Mouse (Mus musculus) liver, embryonic 15.5 days (tissue): ENCODE data around the gene Zcchc7. TPM values are rescaled to one million over a fixed set of nuclear protein-coding genes. Genes with fewer than 3 reads are reported as not detected.
A peak's percentile ranks its signal among the peaks of the same experiment; 100 is the strongest.

Source experiments
- ATAC-seq: fragments of 200-750 bp; cut with Nextera tagmentation; 2 replicates; pipeline ENCODE4 v1.8.0; 2017; ENCODE audit warnings: moderate number of reproducible peaks, mild to moderate bottlenecking, moderate library complexity; ENCODE audit not compliant: insufficient read depth
- H3K27ac ChIP-seq: fragments of 300-500 bp; sonication (generic); replicated peaks from 2 replicates; pipeline ENCODE4 v1.5.1; 2015; ENCODE audit warnings: mild to moderate bottlenecking, inconsistent platforms
- H3K27me3 ChIP-seq: fragments of 300-500 bp; sonication (generic); 2 replicates; pipeline ENCODE4 v1.6.1; 2015; ENCODE audit warnings: mild to moderate bottlenecking, inconsistent platforms
- H3K36me3 ChIP-seq: fragments of 300-500 bp; sonication (generic); replicated peaks from 2 replicates; pipeline ENCODE4 v1.6.1; 2015; ENCODE audit warnings: moderate library complexity, mild to moderate bottlenecking, inconsistent platforms
- H3K4me1 ChIP-seq: fragments of 300-500 bp; sonication (generic); replicated peaks from 2 replicates; pipeline ENCODE4 v1.6.1; 2015; ENCODE audit warnings: inconsistent platforms
- H3K4me2 ChIP-seq: fragments of 300-500 bp; sonication (generic); 2 replicates; pipeline ENCODE4 v1.6.1; 2015; ENCODE audit warnings: moderate library complexity, mild to moderate bottlenecking, inconsistent platforms
- H3K4me3 ChIP-seq: fragments of 300-500 bp; sonication (generic); replicated peaks from 2 replicates; pipeline ENCODE4 v1.5.1; 2015; ENCODE audit warnings: mild to moderate bottlenecking, inconsistent platforms
- H3K9ac ChIP-seq: fragments of 300-500 bp; sonication (generic); 2 replicates; pipeline ENCODE4 v1.6.1; 2015; ENCODE audit warnings: moderate library complexity, mild to moderate bottlenecking, inconsistent platforms
- H3K9me3 ChIP-seq: fragments of 300-500 bp; sonication (generic); replicated peaks from 2 replicates; pipeline ENCODE4 v1.6.1; 2016; ENCODE audit warnings: inconsistent platforms
- WGBS: fragments of 180-500 bp; shearing (Covaris S2); methylation state at CpG from one replicate; pipeline ENCODE4 v1.1.7; 2015; ENCODE audit warnings: mixed read lengths; ENCODE audit not compliant: insufficient replicate concordance; 5-methylcytosine and 5-hydroxymethylcytosine counted together
- polyA plus RNA-seq: library from polyadenylated mRNA; unstranded; fragments of >200 nt; fragmentation: Nextera tagmentation; extraction: Ambion mirVana; gene quantifications from 2 replicates; pipeline ENCODE4 v1.2.1, GENCODE M21; 2015

Zcchc7 gene
- 11.5 and 13.0 TPM in 2 replicates for polyA plus RNA-seq

DNA sequence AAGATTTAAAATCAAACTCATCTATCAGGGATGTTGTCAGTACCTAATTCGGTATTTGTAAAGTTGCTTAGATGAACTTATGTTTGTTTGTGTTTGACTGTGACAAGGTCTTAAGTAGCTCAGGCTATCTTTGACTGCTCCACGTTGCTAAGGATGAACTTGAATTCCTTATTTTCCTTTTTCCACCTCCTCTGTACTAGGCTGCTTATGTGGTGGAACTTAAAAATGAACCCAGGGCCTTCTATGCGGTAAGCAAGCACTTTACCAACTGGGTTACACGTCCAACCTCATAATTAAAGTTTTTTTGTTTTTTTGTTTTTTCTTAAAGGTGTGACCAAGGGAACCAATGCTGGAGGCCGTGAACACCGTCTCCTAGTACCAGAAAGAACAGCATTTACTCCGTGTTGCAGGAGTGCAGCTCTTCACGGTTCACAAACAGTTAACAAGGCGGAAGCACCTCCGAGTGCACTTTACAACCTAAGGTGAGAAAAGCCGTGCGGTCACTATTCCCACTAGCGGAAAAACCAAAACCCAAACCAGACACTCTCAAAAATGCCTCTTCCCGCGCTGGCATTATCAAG, at the start of gene Zcchc7:
Gene Zcchc7, plus strand, starts transcription at position 325 of the 581 bp plus-strand sequence.
- ATAC-seq: peak; percentile 20
- peak within 1 kb of the TSS; percentile 87 for H3K27ac ChIP-seq
- peak within 1 kb of the TSS; percentile 76 for H3K9ac ChIP-seq
- WGBS: 4% methylated on average over 15 of the region's 15 CpGs
- H3K4me3 ChIP-seq: peak within 1 kb of the TSS; percentile 74
- H3K4me2 ChIP-seq: peak within 1 kb of the TSS; percentile 85
- H3K4me1 ChIP-seq: peaks cover 14% of the 10 kb centered on the region
- H3K27me3 ChIP-seq: 0 out of 2 replicates have a peak, but pooled peaks cover 2% of the 10 kb centered on the region
- H3K36me3 ChIP-seq: no peaks in the 10 kb centered on the region
- H3K9me3 ChIP-seq: no peaks in the 10 kb centered on the region

DNA sequence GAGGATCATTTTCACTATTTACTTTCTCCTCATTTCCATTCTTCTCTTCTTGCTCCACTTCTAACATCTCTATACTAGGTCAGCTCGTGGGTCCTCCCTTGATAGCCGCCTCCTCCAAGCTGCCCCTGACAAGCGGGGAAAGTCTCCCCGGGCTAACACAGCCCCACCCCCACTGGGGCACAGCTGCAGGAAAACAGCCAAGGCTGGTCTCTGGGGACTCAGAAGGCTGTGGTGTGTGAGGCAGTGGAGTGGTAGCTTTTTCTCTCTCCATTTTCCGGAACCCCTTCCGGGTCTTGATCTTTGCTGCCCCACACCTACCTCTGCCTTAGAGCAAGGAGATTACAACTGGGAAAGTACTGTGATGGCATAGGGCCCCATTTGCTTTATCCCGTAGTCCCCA, 49.7 kb upstream of the Zcchc7 start:
- Histone ChIP-seq H3K4me2 (no peak overlapping the region), H3K9ac (no peak overlapping the region), H3K4me1 (peaks cover 15% of the 10 kb centered on the region), H3K27me3 (peaks cover 100% of the 10 kb centered on the region), H3K9me3 (no peaks in the 10 kb centered on the region), H3K4me3 (no peak overlapping the region), H3K27ac (no peak overlapping the region), H3K36me3 (no peaks in the 10 kb centered on the region)
- WGBS: 2% methylated on average over 7 of the region's 7 CpGs
- no peak for ATAC-seq

DNA sequence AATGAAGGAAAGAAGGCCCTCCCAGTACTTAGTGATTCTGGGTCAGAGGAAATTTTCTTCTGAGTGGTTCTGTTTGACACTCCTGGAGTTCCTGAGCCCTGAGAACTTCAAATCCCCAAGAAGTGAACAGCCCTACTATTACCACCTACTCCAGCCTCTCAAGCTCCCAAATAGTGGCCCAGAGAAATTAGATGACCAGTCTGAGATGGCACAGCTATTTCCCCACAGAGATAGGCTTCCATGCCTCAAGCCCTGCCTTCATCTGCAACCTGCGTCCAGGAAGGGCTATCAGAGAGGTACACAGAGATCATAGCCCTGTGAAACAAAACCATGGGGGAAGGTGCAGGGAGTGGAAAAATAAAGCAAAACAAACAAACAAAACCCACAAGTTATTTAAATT, 48.8 kb upstream of the Zcchc7 start:
- Histone ChIP-seq H3K9me3 (no peaks in the 10 kb centered on the region), H3K4me2 (no peak overlapping the region), H3K4me1 (peaks cover 15% of the 10 kb centered on the region), H3K27me3 (peaks cover 100% of the 10 kb centered on the region), H3K4me3 (no peak overlapping the region), H3K9ac (no peak overlapping the region), H3K27ac (no peak overlapping the region), H3K36me3 (no peaks in the 10 kb centered on the region)
- 25% methylated on average over 1 of the region's 1 CpGs for WGBS
- no peak for ATAC-seq

DNA sequence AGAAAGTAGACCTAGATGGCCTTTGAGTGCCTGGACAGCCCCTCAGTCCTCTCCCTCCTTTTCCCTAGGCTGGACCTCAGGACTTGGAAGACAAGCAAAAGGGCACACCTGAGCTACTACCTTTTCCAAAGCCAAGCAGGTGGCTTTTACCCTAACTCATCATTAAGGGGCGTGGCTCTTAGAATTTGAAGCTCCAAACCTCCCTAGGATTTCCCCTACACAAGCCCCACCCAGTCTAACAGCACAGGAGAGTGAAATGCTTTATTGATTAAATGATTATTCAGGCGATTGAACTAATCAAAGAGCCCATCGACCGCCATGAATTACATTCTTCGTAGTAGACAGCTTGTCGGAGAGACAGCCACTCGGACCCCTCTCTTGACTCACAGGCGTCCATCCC, 47.4 kb upstream of the Zcchc7 start:
- WGBS: 31% methylated on average over 8 of the region's 8 CpGs
- ATAC-seq: no peak
- Histone ChIP-seq H3K36me3 (no peaks in the 10 kb centered on the region), H3K4me3 (no peak overlapping the region), H3K27ac (no peak overlapping the region), H3K4me1 (peaks cover 14% of the 10 kb centered on the region), H3K27me3 (peaks cover 100% of the 10 kb centered on the region), H3K9ac (no peak overlapping the region), H3K9me3 (no peaks in the 10 kb centered on the region), H3K4me2 (no peak overlapping the region)

DNA sequence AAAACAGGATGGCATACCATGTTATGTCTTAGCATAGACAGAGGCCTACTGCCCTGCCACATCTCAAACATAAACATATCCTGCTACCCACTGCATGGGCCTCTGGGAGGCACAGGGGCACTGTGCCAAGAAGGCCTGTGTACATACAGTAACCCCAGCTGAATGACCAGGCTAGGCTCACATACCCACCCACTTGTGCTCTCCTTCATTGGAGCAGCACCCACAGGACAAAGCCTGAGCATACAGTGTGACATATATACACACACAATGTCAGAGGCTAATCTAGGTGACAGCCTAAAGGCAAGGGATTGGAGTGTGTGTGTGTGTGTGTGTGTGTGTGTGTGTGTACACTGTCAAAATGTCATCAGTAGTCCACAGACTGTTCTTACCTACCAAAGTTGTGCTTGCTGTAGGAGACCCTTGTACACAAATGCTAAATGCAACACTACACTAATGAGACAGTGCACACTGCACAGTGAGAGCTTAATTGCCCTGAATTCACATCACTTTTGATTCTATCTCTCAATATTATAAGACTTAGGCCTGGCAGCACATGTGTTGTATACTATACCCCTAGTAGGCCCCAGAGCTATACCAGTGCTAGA, 46.5 kb upstream of the Zcchc7 start:
- no peak for ATAC-seq
- Histone ChIP-seq H3K4me2 (no peak overlapping the region), H3K36me3 (no peaks in the 10 kb centered on the region), H3K27ac (no peak overlapping the region), H3K9me3 (no peaks in the 10 kb centered on the region), H3K4me3 (no peak overlapping the region), H3K27me3 (peaks cover 100% of the 10 kb centered on the region), H3K4me1 (peaks cover 5% of the 10 kb centered on the region; the same call in 1 of the 2 replicates), H3K9ac (no peak overlapping the region)

DNA sequence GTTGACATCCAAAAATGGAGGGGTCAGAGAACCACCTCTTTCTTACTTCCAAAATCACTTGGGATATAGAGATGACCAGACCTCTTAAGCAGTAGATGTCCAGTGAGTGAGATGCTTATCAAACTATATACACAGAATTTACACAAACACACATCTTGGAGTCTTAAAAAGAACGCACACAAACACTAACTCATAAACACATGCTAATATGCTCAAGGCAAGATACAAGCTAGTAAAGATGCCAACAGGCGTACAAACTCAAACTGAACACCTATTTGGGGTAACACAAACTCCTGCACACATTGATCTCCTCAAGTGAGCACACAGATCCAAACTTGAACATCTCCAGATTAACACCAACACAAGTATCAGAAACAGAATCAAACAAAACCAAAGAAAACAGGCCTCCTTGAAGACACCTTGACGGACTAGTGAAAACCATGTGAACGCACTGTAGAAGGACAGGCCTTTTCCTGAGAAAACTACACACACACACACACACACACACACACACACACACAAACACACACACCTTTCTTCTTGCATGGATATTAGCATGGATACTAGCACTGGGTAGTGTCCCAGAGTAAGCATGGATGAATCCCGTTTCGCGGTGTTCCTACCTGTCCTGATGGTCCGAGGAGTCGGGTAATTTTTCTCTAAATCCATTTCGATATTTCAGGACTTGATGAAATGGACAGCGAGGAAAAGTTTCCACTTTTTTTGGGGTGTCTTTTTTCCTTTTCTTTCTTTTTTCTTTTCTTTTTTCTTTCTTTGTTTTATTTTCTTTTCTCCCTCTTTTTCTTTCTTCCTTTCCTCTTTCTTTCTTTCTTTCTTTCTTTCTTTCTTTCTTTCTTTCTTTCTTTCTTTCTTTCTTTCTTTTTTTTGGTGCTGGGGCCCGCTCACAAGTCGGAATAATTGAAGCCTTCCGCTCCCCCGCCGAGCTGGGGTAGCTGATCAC, 45.7 kb upstream of the Zcchc7 start, which contains the start of gene Pax5:
Gene Pax5, minus strand, starts transcription at position 748 of the 961 bp plus-strand sequence.
- H3K4me1 ChIP-seq: no peaks in the 10 kb centered on the region

DNA sequence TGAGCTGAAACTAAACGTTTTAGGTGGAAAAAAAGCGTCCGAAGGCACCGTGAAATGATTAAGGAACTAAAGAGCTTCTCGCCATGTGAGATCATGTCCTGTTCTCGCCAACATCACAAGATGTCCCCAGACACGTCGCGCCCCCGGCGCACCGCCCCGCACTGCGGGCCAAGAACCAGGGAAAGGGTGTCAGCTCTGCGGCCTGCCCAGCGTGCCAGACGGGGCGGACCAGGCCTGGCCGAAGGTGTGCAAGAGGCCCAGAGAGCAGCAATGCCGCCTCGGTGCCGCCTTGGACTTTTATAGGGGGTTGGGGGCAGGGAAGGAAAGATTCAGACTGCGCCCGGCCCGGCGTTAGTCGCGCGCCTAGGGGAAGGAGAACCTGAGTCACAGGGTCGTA, 45.0 kb upstream of the Zcchc7 start:
- no peak overlapping the region for H3K9ac ChIP-seq
- no peaks in the 10 kb centered on the region for H3K4me1 ChIP-seq
- no peak overlapping the region for H3K4me3 ChIP-seq
- H3K27ac ChIP-seq: no peak overlapping the region
- peaks cover 100% of the 10 kb centered on the region for H3K27me3 ChIP-seq
- no peak for ATAC-seq
- no peak overlapping the region for H3K4me2 ChIP-seq
- 2% methylated on average over 30 of the region's 30 CpGs for WGBS
- H3K9me3 ChIP-seq: no peaks in the 10 kb centered on the region
- no peaks in the 10 kb centered on the region for H3K36me3 ChIP-seq

More for the DNA sequence above, 45.7 kb upstream of the Zcchc7 start, which contains the start of gene Pax5:
- Histone ChIP-seq H3K9me3 (no peaks in the 10 kb centered on the region), H3K9ac (no peak within 1 kb of the TSS), H3K27ac (no peak within 1 kb of the TSS), H3K4me2 (no peak within 1 kb of the TSS), H3K36me3 (no peaks in the 10 kb centered on the region), H3K4me3 (no peak within 1 kb of the TSS), H3K27me3 (peaks cover 100% of the 10 kb centered on the region)
- 29% methylated on average over 16 of the region's 16 CpGs for WGBS
- ATAC-seq: no peak

DNA sequence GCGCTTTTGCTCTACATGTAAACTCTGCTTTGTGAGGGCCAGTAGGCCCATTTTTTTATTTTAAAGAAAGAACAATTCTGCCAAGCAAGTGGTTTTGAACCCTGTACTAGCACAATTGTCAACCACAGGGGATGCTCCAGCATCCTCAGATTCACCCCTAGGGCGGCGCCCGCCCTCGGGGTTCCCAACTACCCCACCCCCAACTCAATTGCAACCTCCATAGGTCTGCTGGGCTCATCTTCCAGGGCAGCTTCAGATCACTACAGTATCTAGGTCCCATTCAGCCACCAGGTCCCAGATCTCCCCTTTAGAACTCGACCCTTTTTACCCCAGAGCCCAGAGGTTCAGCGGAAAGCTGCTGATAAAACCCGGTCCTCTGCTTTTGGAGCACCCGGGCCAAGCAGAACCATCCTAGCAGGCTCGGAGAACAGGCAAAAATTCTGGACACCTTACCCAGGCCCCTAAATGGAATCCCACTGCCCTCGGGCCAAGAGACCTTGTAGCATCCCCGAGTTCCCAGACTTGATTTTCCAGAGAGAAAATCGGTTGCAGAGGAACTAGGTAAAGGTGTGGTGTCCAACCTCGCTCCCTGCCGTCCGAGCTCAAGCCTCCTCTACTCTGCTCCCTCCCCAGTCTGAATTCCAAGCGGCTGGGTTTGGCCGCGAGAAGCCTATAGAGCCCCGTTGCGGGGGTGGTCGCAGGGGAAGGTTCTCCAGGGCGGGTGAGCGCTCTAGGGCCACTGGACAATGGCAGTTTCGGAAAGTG, 44.4 kb upstream of the Zcchc7 start:
- Histone ChIP-seq H3K9me3 (no peaks in the 10 kb centered on the region), H3K4me2 (no peak overlapping the region), H3K27ac (no peak overlapping the region), H3K4me1 (no peaks in the 10 kb centered on the region), H3K36me3 (no peaks in the 10 kb centered on the region), H3K4me3 (no peak overlapping the region), H3K27me3 (peaks cover 97% of the 10 kb centered on the region), H3K9ac (no peak overlapping the region)
- WGBS: 3% methylated on average over 25 of the region's 25 CpGs
- ATAC-seq: no peak

DNA sequence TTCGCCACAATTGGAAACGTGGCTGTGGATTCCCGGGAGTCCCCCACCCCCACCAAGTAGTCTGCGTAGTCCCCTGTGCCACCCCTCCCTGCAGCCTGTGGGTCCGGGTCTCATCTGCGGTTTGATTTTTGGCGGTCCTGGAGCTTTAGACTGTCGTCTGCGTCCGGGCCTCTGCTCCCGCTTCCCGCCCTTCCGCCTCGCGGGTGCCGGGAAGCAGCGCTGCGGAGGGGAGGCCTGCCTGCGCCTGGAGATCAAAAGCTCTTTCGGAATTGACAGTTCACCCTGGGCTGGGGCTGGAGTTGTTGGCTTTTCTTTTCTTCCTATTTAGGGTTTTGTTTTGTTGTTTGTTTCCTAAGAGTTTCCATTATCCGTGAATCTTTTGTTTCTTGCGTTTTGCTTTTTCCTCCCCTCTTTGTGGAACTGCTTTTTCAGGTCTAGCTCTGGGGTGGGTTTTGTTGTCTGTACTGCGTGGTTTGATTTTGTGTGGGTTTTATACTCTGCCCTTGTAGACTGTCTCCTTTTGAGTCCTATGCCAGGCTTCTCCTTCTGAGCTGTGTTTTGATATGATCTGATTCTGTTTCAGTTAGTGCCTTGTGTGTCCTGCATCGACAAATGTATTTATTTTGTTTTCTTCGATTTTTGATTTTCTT, 43.5 kb upstream of the Zcchc7 start:
- no peak overlapping the region for H3K27ac ChIP-seq
- H3K9me3 ChIP-seq: no peaks in the 10 kb centered on the region
- no peaks in the 10 kb centered on the region for H3K36me3 ChIP-seq
- no peak overlapping the region for H3K4me3 ChIP-seq
- H3K4me2 ChIP-seq: no peak overlapping the region; the same call in 1 of the 2 replicates
- peaks cover 97% of the 10 kb centered on the region for H3K27me3 ChIP-seq
- H3K4me1 ChIP-seq: no peaks in the 10 kb centered on the region
- ATAC-seq: no peak
- WGBS: 2% methylated on average over 25 of the region's 25 CpGs
- no peak overlapping the region for H3K9ac ChIP-seq

DNA sequence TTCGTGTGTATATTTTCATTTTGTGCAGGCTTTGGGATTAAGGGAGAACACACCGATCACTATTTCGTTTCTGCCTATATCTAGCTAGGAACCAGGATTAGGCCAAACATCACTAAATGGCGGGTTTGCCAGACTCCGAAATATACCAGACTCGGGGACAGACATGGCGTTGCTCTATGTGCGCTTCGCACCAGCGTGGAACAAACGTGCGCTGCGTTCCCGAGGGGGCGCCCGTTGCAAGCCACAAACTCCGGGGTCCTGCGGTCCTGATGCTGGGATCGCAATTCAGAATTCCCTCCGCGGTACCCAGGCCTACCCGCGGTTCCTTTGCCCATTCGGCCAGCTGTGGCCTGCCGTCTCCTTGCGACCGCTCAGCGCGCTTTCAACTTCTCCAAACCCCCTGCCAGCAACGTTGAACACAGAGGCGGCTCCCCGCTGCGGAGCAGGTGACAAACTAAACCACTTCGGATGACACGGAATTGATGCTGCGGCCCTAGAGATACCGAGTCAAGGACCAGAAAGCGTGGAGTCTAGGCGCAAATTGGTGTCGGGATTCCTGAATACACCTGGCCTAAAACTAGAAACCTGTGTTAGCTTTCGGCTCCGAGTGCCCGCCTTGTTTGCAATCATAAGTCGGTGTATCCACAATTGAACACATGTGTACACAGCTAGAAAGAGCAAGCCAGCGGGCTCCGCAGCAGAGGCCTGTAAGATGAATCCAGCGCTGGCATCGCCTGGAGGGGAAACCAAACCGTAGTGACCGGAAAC, 42.7 kb upstream of the Zcchc7 start:
- ATAC-seq: no peak
- Histone ChIP-seq H3K9ac (no peak overlapping the region), H3K36me3 (no peaks in the 10 kb centered on the region), H3K27ac (no peak overlapping the region), H3K4me3 (no peak overlapping the region), H3K9me3 (no peaks in the 10 kb centered on the region), H3K4me1 (no peaks in the 10 kb centered on the region), H3K4me2 (no peak overlapping the region), H3K27me3 (peaks cover 97% of the 10 kb centered on the region)
- 2% methylated on average over 50 of the region's 50 CpGs for WGBS
